Mouse (Mus musculus) intestine, postnatal 0 days (tissue): ENCODE measurements around the gene Tnk2. TPM values are rescaled to one million over a fixed set of nuclear protein-coding genes. Genes with fewer than 3 reads are reported as not detected.

Source experiments
- ATAC-seq: fragments of 200-750 bp; cut with Nextera tagmentation; 2 replicates; pipeline ENCODE4 v1.8.0; 2017; ENCODE audit warnings: mild to moderate bottlenecking, moderate TSS enrichment, moderate library complexity
- H3K27ac ChIP-seq: fragments of 300-500 bp; sonication (generic); 2 replicates; pipeline ENCODE4 v1.5.1; 2014; ENCODE audit warnings: mild to moderate bottlenecking, low read depth, low read length, moderate library complexity
- H3K27me3 ChIP-seq: fragments of 300-500 bp; sonication (generic); replicated peaks from 2 replicates; pipeline ENCODE4 v1.6.1; 2014; ENCODE audit warnings: low read length, mixed read lengths; ENCODE audit not compliant: control insufficient read depth, insufficient read depth
- H3K36me3 ChIP-seq: fragments of 300-500 bp; sonication (generic); 2 replicates; pipeline ENCODE4 v1.6.1; 2014; ENCODE audit warnings: mild to moderate bottlenecking, moderate library complexity; ENCODE audit not compliant: control insufficient read depth, insufficient read depth
- H3K4me1 ChIP-seq: fragments of 300-500 bp; sonication (generic); replicated peaks from 2 replicates; pipeline ENCODE4 v1.6.1; 2014; ENCODE audit warnings: antibody characterized with exemption, low read length, mixed read lengths; ENCODE audit not compliant: control insufficient read depth, insufficient read depth
- H3K4me2 ChIP-seq: fragments of 300-500 bp; sonication (generic); replicated peaks from 2 replicates; pipeline ENCODE4 v1.6.1; 2014; ENCODE audit warnings: low read depth, mild to moderate bottlenecking, moderate library complexity
- H3K4me3 ChIP-seq: fragments of 300-500 bp; sonication (generic); 2 replicates; pipeline ENCODE4 v1.5.1; 2014; ENCODE audit warnings: low read depth, low read length
- H3K9ac ChIP-seq: fragments of 300-500 bp; sonication (generic); 2 replicates; pipeline ENCODE4 v1.6.1; 2014; ENCODE audit warnings: mild to moderate bottlenecking, low read depth, low read length
- H3K9me3 ChIP-seq: fragments of 300-500 bp; sonication (generic); 2 replicates; pipeline ENCODE4 v1.6.1; 2016; ENCODE audit warnings: mixed run types; ENCODE audit not compliant: control insufficient read depth
- CTCF ChIP-seq: sonication (generic); IDR thresholded peaks from 2 replicates; pipeline ENCODE4 v1.5.1; 2016; ENCODE audit warnings: low read depth, mild to moderate bottlenecking, control low read depth, antibody characterized with exemption, moderate library complexity
- WGBS: fragments of 180-500 bp; shearing (Covaris S2); extraction: QIAGEN DNeasy Blood & Tissue Kit; methylation state at CpG from one replicate; pipeline ENCODE4 v1.1.7; 2014; 5-methylcytosine and 5-hydroxymethylcytosine counted together
- polyA plus RNA-seq: library from polyadenylated mRNA; unstranded; fragments of >200 nt; fragmentation: Nextera tagmentation; extraction: Ambion mirVana; gene quantifications from 2 replicates; pipeline ENCODE4 v1.2.1, GENCODE M21; 2015

Gene Tnk2
- polyA plus RNA-seq, 1 experiment from 2014 or later, result 8.0 TPM

- H3K27me3 ChIP-seq, result no peaks in the 10 kb centered on the region
- no peak overlapping the region for H3K27ac ChIP-seq
- no peaks in the 10 kb centered on the region for H3K9me3 ChIP-seq
- no peak for ATAC-seq
- TF ChIP-seq CTCF, result peak; percentile 82
- H3K4me1 ChIP-seq, result no peaks in the 10 kb centered on the region; the same call in 1 of the 2 replicates
- 59% methylated on average over 5 of the region's 5 CpGs for WGBS
- H3K9ac ChIP-seq, result no peak overlapping the region
- no peak overlapping the region for H3K4me3 ChIP-seq
- peaks cover 26% of the 10 kb centered on the region for H3K36me3 ChIP-seq
- H3K4me2 ChIP-seq, result no peak overlapping the region
These were observed 39.7 kb downstream of the Tnk2 start for GRCm38 (mm10) chr16:32683343-32683742.

GRCm38 (mm10) chr16:32685405-32685804 is 41.7 kb downstream of the Tnk2 start:
- no peak for ATAC-seq
- Histone ChIP-seq H3K9ac (no peak overlapping the region), H3K4me2 (no peak overlapping the region), H3K4me1 (no peaks in the 10 kb centered on the region; the same call in 1 of the 2 replicates), H3K9me3 (no peaks in the 10 kb centered on the region), H3K27me3 (no peaks in the 10 kb centered on the region), H3K27ac (no peak overlapping the region), H3K4me3 (no peak overlapping the region), H3K36me3 (peaks cover 8% of the 10 kb centered on the region; the same call in 1 of the 2 replicates)
- TF ChIP-seq CTCF, result no peak
- 42% methylated on average over 10 of the region's 10 CpGs for WGBS

DNA sequence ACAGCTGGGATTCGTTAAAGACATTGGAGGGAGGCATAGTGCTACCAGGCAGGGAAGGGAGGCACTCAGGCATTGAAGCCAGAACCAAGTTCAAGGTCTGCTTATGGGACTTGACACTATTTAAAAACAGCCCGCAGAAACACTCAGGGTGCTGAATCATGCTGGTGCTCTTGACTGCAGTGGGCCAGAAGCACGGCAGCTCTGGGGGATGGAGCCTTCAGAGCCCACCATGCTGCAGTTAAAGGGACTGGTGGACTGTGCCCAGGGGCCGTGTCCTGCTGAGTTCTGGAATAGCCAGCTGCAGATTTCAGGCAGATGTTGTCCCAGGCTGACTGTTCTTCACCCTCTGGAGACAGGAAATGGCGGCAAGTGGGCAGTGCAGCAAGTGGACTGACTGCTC is 42.3 kb downstream of the Tnk2 start:
- 64% methylated on average over 5 of the region's 5 CpGs for WGBS
- no peak for ATAC-seq

DNA sequence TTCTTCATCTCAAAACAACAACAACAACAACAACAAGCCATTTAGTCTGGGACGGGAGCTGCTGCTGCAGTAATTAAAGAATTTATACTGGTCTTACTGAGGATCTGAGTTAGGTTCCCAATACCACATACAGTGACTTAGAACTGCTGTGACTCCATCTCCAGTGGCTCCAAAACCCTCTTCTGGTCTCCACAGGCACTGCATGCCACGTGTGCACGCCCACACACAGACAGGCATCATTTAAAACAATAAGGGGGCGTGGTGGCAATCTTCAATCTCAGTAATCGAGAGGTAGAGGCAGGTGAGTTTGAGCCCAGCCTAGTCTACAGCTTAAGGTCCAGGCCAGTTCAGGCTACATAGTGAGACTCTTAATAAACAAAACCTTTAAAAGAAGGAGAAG is 43.5 kb downstream of the Tnk2 start:
- H3K4me2 ChIP-seq, result no peak overlapping the region
- no peaks in the 10 kb centered on the region; the same call in 1 of the 2 replicates for H3K4me1 ChIP-seq
- no peak overlapping the region for H3K9ac ChIP-seq
- TF ChIP-seq CTCF, result peak; percentile 38
- no peaks in the 10 kb centered on the region for H3K36me3 ChIP-seq
- whole genome bisulfite sequencing, result 74% methylated on average over 5 of the region's 5 CpGs
- no peak for ATAC-seq
- H3K4me3 ChIP-seq, result no peak overlapping the region
- H3K9me3 ChIP-seq, result no peaks in the 10 kb centered on the region
- H3K27ac ChIP-seq, result no peak overlapping the region
- H3K27me3 ChIP-seq, result no peaks in the 10 kb centered on the region

More for the DNA sequence above, 42.3 kb downstream of the Tnk2 start:
- 0 out of 2 replicates have a peak, but pooled peaks cover 2% of the 10 kb centered on the region for H3K36me3 ChIP-seq
- H3K4me3 ChIP-seq, result no peak overlapping the region
- no peak overlapping the region for H3K9ac ChIP-seq
- TF ChIP-seq CTCF, result no peak
- no peaks in the 10 kb centered on the region for H3K9me3 ChIP-seq
- H3K4me2 ChIP-seq, result no peak overlapping the region
- no peak overlapping the region for H3K27ac ChIP-seq
- H3K4me1 ChIP-seq, result no peaks in the 10 kb centered on the region; the same call in 1 of the 2 replicates
- no peaks in the 10 kb centered on the region for H3K27me3 ChIP-seq

GRCm38 (mm10) chr16:32688770-32689169 is 45.1 kb downstream of the Tnk2 start:
- Histone ChIP-seq H3K36me3 (no peaks in the 10 kb centered on the region), H3K27me3 (no peaks in the 10 kb centered on the region), H3K9me3 (no peaks in the 10 kb centered on the region), H3K4me3 (no peak overlapping the region), H3K9ac (no peak overlapping the region), H3K27ac (no peak overlapping the region), H3K4me2 (no peak overlapping the region), H3K4me1 (no peaks in the 10 kb centered on the region; the same call in 1 of the 2 replicates)
- 31% methylated on average over 4 of the region's 4 CpGs for WGBS
- no peak for TF ChIP-seq CTCF
- peak; percentile 85 for ATAC-seq

DNA sequence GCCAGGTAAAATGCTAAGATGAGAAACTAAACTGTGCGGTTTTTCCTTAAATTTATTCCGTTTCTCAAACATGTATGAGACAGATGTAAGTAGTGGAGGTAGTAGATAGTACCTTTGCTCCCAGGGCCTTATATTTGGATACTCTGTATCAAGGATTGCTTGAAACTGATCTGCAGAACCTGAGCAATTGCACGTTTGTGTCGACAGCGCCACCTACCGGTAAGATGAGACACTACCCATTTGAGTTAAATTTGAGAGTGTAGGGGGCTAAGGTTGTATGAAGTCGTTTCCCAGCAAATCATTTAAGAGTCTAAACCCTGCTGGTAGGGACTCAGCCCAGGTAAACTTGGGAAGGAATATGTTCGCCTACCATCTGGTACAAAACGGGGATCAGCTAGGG is 45.8 kb downstream of the Tnk2 start:
- TF ChIP-seq CTCF, result peak; percentile 94
- no peak overlapping the region for H3K27ac ChIP-seq
- ATAC-seq, result no peak
- H3K36me3 ChIP-seq, result no peaks in the 10 kb centered on the region
- H3K9ac ChIP-seq, result no peak overlapping the region
- H3K27me3 ChIP-seq, result no peaks in the 10 kb centered on the region
- 0 out of 2 replicates have a peak overlapping the region, but pooled peaks have one; percentile 21 for H3K4me2 ChIP-seq
- no peak overlapping the region for H3K4me3 ChIP-seq
- H3K9me3 ChIP-seq, result no peaks in the 10 kb centered on the region
- no peaks in the 10 kb centered on the region; the same call in 1 of the 2 replicates for H3K4me1 ChIP-seq
- 4% methylated on average over 9 of the region's 9 CpGs for WGBS
